Mouse (Mus musculus) lung, postnatal 0 days (tissue): ENCODE results near the gene Fam131c.

Experiments
- CTCF ChIP-seq: IDR thresholded peaks from 2 replicates; pipeline ENCODE4 v1.5.1; 2016; ENCODE audit warnings: antibody characterized with exemption, mild to moderate bottlenecking
- EP300 ChIP-seq: IDR thresholded peaks from 2 replicates; pipeline ENCODE4 v1.6.1; 2016; ENCODE audit warnings: antibody characterized with exemption, mild to moderate bottlenecking, control low read depth

GRCm38 (mm10) chr4:141334695-141335094 is 33.3 kb upstream of the Fam131c start:
- TF ChIP-seq CTCF (no peak), EP300 (no peak)
